Mouse (Mus musculus) hindbrain, embryonic 16.5 days (tissue): ENCODE measurements around the gene Plekhg6. TPM values are rescaled to one million over a fixed set of nuclear protein-coding genes. Genes with fewer than 3 reads are reported as not detected.
A peak's percentile ranks its signal among the peaks of the same experiment; 100 is the strongest.

ENCODE experiments used
- ATAC-seq: fragments of 200-750 bp; cut with Nextera tagmentation; 2 replicates; pipeline ENCODE4 v1.8.0; 2017; ENCODE audit warnings: moderate TSS enrichment, moderate library complexity
- H3K27ac ChIP-seq: fragments of 300-500 bp; sonication (generic); 2 replicates; pipeline ENCODE4 v1.5.1; 2014; ENCODE audit warnings: low read depth, mild to moderate bottlenecking, control low read depth, low read length, moderate library complexity
- H3K27me3 ChIP-seq: fragments of 300-500 bp; sonication (generic); replicated peaks from 2 replicates; pipeline ENCODE4 v1.6.1; 2014; ENCODE audit warnings: low read length; ENCODE audit not compliant: control insufficient read depth, insufficient read depth
- H3K36me3 ChIP-seq: fragments of 300-500 bp; sonication (generic); 2 replicates; pipeline ENCODE4 v1.6.1; 2014; ENCODE audit warnings: mild to moderate bottlenecking, low read length, moderate library complexity, mixed read lengths; ENCODE audit not compliant: control insufficient read depth, insufficient read depth
- H3K4me1 ChIP-seq: fragments of 300-500 bp; sonication (generic); 2 replicates; pipeline ENCODE4 v1.6.1; 2014; ENCODE audit warnings: low read depth, low read length; ENCODE audit not compliant: control insufficient read depth, insufficient read depth
- H3K4me2 ChIP-seq: fragments of 300-500 bp; sonication (generic); 2 replicates; pipeline ENCODE4 v1.6.1; 2014; ENCODE audit warnings: mild to moderate bottlenecking, low read length, control low read depth, moderate library complexity
- H3K4me3 ChIP-seq: fragments of 300-500 bp; sonication (generic); 2 replicates; pipeline ENCODE4 v1.5.1; 2014; ENCODE audit warnings: mild to moderate bottlenecking, low read length, control low read depth, moderate library complexity
- H3K9ac ChIP-seq: fragments of 300-500 bp; sonication (generic); 2 replicates; pipeline ENCODE4 v1.6.1; 2014; ENCODE audit warnings: low read depth, mild to moderate bottlenecking, control low read depth, low read length, moderate library complexity
- H3K9me3 ChIP-seq: fragments of 300-500 bp; sonication (generic); 2 replicates; pipeline ENCODE4 v1.6.1; 2014; ENCODE audit warnings: mild to moderate bottlenecking, low read length, moderate library complexity; ENCODE audit not compliant: control insufficient read depth
- WGBS: fragments of 180-500 bp; shearing (Covaris S2); extraction: QIAGEN DNeasy Blood & Tissue Kit; methylation state at CpG from one replicate; pipeline ENCODE4 v1.1.7; 2014; 5-methylcytosine and 5-hydroxymethylcytosine counted together
- polyA plus RNA-seq: library from polyadenylated mRNA; unstranded; fragments of >200 nt; fragmentation: Nextera tagmentation; extraction: Ambion mirVana; gene quantifications from 2 replicates; pipeline ENCODE4 v1.2.1, GENCODE M21; 2015

Gene Plekhg6
- polyA plus RNA-seq, 1 experiment from 2014 or later = 0.30 TPM

GRCm38 (mm10) chr6:125323547-125323946 lies 57.0 kb downstream of the Plekhg6 start:
- no peaks in the 10 kb centered on the region for H3K36me3 ChIP-seq
- 76% methylated on average over 6 of the region's 6 CpGs for WGBS

DNA sequence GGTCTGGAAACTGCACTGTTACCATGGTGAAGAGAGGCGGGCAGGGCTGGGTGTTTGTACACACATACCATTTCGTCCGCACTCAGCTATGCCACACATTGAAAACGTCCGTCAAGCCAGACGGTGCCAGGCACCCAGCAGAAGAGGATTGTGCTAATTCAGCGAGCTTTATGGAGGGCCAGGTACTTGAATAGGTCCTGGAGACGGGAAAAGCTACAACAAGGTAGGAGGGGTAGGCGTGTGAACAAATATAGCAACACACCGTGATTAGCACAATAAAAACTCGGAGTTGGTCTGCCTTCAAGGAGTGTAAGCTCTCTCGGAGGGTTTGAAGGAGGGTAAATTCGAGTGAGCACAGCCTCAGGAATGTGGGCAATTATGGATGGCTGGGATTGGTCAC lies 57.8 kb downstream of the Plekhg6 start:
- 52% methylated on average over 13 of the region's 13 CpGs for WGBS
- H3K4me1 ChIP-seq = no peaks in the 10 kb centered on the region
- no peak for ATAC-seq

More at GRCm38 (mm10) chr6:125323547-125323946, 57.0 kb downstream of the Plekhg6 start:
- H3K9ac ChIP-seq = no peak overlapping the region
- no peak overlapping the region for H3K4me3 ChIP-seq
- H3K9me3 ChIP-seq = no peaks in the 10 kb centered on the region
- peaks cover 13% of the 10 kb centered on the region for H3K27me3 ChIP-seq
- ATAC-seq = no peak
- no peak overlapping the region for H3K27ac ChIP-seq
- H3K4me1 ChIP-seq = no peaks in the 10 kb centered on the region
- H3K4me2 ChIP-seq = no peak overlapping the region

GRCm38 (mm10) chr6:125321114-125321855 lies 59.3 kb downstream of the Plekhg6 start:
- no peak for ATAC-seq
- Histone ChIP-seq H3K27ac (no peak overlapping the region), H3K9ac (no peak overlapping the region), H3K9me3 (no peaks in the 10 kb centered on the region), H3K4me3 (no peak overlapping the region), H3K27me3 (peaks cover 13% of the 10 kb centered on the region), H3K4me1 (no peaks in the 10 kb centered on the region), H3K36me3 (no peaks in the 10 kb centered on the region), H3K4me2 (no peak overlapping the region)
- WGBS = 9% methylated on average over 26 of the region's 26 CpGs

More for the DNA sequence above, 57.8 kb downstream of the Plekhg6 start:
- Histone ChIP-seq H3K4me2 (no peak overlapping the region), H3K9ac (no peak overlapping the region), H3K36me3 (no peaks in the 10 kb centered on the region), H3K27ac (no peak overlapping the region), H3K4me3 (no peak overlapping the region), H3K9me3 (no peaks in the 10 kb centered on the region), H3K27me3 (peaks cover 13% of the 10 kb centered on the region)

- 83% methylated on average over 1 of the region's 1 CpGs for WGBS
- H3K4me1 ChIP-seq = no peaks in the 10 kb centered on the region
- H3K4me3 ChIP-seq = no peak within 1 kb of the TSS
- no peak within 1 kb of the TSS for H3K4me2 ChIP-seq
- peaks cover 13% of the 10 kb centered on the region for H3K27me3 ChIP-seq
- no peak within 1 kb of the TSS for H3K9ac ChIP-seq
- no peaks in the 10 kb centered on the region for H3K9me3 ChIP-seq
- no peak within 1 kb of the TSS for H3K27ac ChIP-seq
- no peak for ATAC-seq
- no peaks in the 10 kb centered on the region for H3K36me3 ChIP-seq
Observed at GRCm38 (mm10) chr6:125320323-125320722, 60.3 kb downstream of the Plekhg6 start, which contains the start of gene Scnn1a. Gene Scnn1a, plus strand, starts transcription at chr6:125320659.

DNA sequence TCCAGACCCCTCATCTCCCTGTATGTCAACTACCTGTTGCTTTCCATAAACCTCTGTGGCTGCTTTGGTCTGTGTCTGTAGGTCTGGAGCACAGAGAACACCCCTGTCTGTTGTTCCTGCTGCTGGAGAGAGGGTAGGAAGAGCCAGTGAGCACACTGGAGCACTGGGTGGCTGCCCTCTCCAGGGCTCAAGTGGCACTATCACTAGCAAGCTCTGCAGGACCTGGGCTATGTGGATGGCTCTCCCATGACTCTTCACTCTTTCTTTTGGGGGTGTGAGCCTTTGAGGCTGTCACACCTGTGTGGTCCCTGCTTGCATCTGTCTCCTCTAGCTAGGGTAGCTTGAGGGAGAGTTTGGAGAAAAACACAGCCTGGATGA lies 60.7 kb downstream of the Plekhg6 start:
- Histone ChIP-seq H3K4me3 (no peak overlapping the region), H3K4me1 (no peaks in the 10 kb centered on the region), H3K9ac (no peak overlapping the region), H3K27me3 (peaks cover 13% of the 10 kb centered on the region), H3K36me3 (no peaks in the 10 kb centered on the region), H3K4me2 (no peak overlapping the region), H3K27ac (no peak overlapping the region), H3K9me3 (no peaks in the 10 kb centered on the region)
- ATAC-seq = no peak

GRCm38 (mm10) chr6:125318981-125319918 lies 61.3 kb downstream of the Plekhg6 start:
- peaks cover 2% of the 10 kb centered on the region; the same call in 1 of the 2 replicates for H3K4me1 ChIP-seq
- WGBS = 74% methylated on average over 15 of the region's 15 CpGs
- no peak overlapping the region for H3K4me3 ChIP-seq
- peaks cover 13% of the 10 kb centered on the region for H3K27me3 ChIP-seq
- no peak for ATAC-seq
- no peak overlapping the region for H3K9ac ChIP-seq
- no peak overlapping the region for H3K27ac ChIP-seq
- H3K4me2 ChIP-seq = no peak overlapping the region
- no peaks in the 10 kb centered on the region for H3K9me3 ChIP-seq
- H3K36me3 ChIP-seq = no peaks in the 10 kb centered on the region

GRCm38 (mm10) chr6:125317077-125317476 lies 63.5 kb downstream of the Plekhg6 start:
- WGBS = 59% methylated on average over 7 of the region's 7 CpGs
- peaks cover 14% of the 10 kb centered on the region; the same call in 1 of the 2 replicates for H3K4me1 ChIP-seq
- H3K4me3 ChIP-seq = no peak overlapping the region
- H3K9ac ChIP-seq = no peak overlapping the region
- no peak overlapping the region for H3K4me2 ChIP-seq
- peaks cover 13% of the 10 kb centered on the region for H3K27me3 ChIP-seq
- no peak for ATAC-seq
- no peaks in the 10 kb centered on the region for H3K36me3 ChIP-seq
- H3K27ac ChIP-seq = no peak overlapping the region
- no peaks in the 10 kb centered on the region for H3K9me3 ChIP-seq

DNA sequence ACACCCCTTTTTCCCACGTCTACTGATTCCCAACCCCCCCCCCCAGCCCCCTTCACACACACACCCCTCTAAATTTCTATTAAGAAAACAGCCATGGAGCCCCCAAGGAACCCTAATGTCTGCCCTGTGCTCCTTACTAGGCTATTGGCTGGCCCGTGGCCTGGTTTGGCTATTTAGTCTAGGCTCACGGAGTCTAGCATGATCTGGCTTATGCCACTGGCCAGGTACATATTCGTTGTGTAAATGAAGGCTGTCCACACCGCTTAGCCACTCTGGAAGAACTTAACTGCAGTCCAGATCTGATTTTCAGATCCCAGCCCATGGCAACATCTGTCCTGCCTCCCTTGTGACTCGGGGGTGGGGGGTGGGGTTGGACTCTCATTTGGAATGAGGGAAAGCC lies 65.8 kb downstream of the Plekhg6 start:
- ATAC-seq = no peak
- Histone ChIP-seq H3K4me3 (no peak overlapping the region), H3K4me2 (no peak overlapping the region), H3K9ac (no peak overlapping the region), H3K4me1 (peaks cover 14% of the 10 kb centered on the region; the same call in 1 of the 2 replicates), H3K36me3 (no peaks in the 10 kb centered on the region), H3K9me3 (no peaks in the 10 kb centered on the region), H3K27me3 (no peaks in the 10 kb centered on the region), H3K27ac (no peak overlapping the region)
- 76% methylated on average over 6 of the region's 6 CpGs for WGBS

DNA sequence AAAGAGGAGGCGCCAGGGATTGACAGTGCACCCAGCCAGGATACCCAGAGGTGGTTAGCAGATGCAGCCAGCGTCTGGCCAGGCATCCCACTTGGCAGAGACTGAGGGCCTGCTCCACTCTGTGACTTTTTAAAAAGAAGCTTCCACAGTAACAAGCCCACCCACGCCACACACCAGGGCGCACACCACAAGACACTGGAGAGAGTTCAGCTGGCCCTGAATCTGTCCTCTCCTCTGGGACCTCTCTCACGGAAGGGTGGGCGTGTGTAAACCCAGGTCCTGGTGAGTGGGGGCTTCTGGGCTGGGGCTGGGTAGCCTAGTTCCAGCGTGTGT lies 66.4 kb downstream of the Plekhg6 start:
- ATAC-seq = peak; percentile 42
- Histone ChIP-seq H3K4me3 (peak overlapping the region; percentile 37; the same call in 1 of the 2 replicates), H3K4me1 (peaks cover 14% of the 10 kb centered on the region; the same call in 1 of the 2 replicates), H3K4me2 (peak overlapping the region; percentile 56), H3K27ac (no peak overlapping the region), H3K36me3 (no peaks in the 10 kb centered on the region), H3K27me3 (no peaks in the 10 kb centered on the region), H3K9ac (peak overlapping the region; percentile 65), H3K9me3 (no peaks in the 10 kb centered on the region)
- WGBS = 46% methylated on average over 7 of the region's 7 CpGs
